Mouse (Mus musculus) heart, embryonic 12.5 days (tissue): ENCODE measurements at regions not wholly inside any gene's neighbourhood (a gene's known extent, or its start where the extent isn't known, plus 50 kb on each side); places are given as distances from the start of the nearest gene placed in this dataset.

Experiments used
- ATAC-seq: fragments of 200-750 bp; cut with Nextera tagmentation; 2 replicates; pipeline ENCODE4 v1.8.0; 2017; ENCODE audit warnings: moderate TSS enrichment, moderate library complexity; ENCODE audit not compliant: insufficient number of reproducible peaks, low FRiP score
- H3K27ac ChIP-seq: fragments of 300-500 bp; sonication (generic); 2 replicates; pipeline ENCODE4 v1.5.1; 2016; ENCODE audit warnings: mild to moderate bottlenecking, moderate library complexity; ENCODE audit not compliant: poor library complexity, severe bottlenecking
- H3K27me3 ChIP-seq: fragments of 300-500 bp; sonication (generic); replicated peaks from 2 replicates; pipeline ENCODE4 v1.6.1; 2016; ENCODE audit warnings: mild to moderate bottlenecking, moderate library complexity
- H3K36me3 ChIP-seq: fragments of 300-500 bp; sonication (generic); 2 replicates; pipeline ENCODE4 v1.6.1; 2016; ENCODE audit warnings: mild to moderate bottlenecking, moderate library complexity
- H3K4me1 ChIP-seq: fragments of 300-500 bp; sonication (generic); replicated peaks from 2 replicates; pipeline ENCODE4 v1.6.1; 2016; ENCODE audit warnings: mild to moderate bottlenecking
- H3K4me2 ChIP-seq: fragments of 300-500 bp; sonication (generic); 2 replicates; pipeline ENCODE4 v1.6.1; 2016; ENCODE audit warnings: mild to moderate bottlenecking, moderate library complexity
- H3K4me3 ChIP-seq: fragments of 300-500 bp; sonication (generic); 2 replicates; pipeline ENCODE4 v1.5.1; 2016; ENCODE audit warnings: mild to moderate bottlenecking
- H3K9ac ChIP-seq: fragments of 300-500 bp; sonication (generic); 2 replicates; pipeline ENCODE4 v1.6.1; 2016; ENCODE audit warnings: mild to moderate bottlenecking, moderate library complexity
- H3K9me3 ChIP-seq: fragments of 300-500 bp; sonication (generic); replicated peaks from 2 replicates; pipeline ENCODE4 v1.6.1; 2016; ENCODE audit warnings: mild to moderate bottlenecking, moderate library complexity
- WGBS: fragments of 180-500 bp; shearing (Covaris S2); methylation state at CpG from one replicate; pipeline ENCODE4 v1.1.7; 2016; 5-methylcytosine and 5-hydroxymethylcytosine counted together

DNA sequence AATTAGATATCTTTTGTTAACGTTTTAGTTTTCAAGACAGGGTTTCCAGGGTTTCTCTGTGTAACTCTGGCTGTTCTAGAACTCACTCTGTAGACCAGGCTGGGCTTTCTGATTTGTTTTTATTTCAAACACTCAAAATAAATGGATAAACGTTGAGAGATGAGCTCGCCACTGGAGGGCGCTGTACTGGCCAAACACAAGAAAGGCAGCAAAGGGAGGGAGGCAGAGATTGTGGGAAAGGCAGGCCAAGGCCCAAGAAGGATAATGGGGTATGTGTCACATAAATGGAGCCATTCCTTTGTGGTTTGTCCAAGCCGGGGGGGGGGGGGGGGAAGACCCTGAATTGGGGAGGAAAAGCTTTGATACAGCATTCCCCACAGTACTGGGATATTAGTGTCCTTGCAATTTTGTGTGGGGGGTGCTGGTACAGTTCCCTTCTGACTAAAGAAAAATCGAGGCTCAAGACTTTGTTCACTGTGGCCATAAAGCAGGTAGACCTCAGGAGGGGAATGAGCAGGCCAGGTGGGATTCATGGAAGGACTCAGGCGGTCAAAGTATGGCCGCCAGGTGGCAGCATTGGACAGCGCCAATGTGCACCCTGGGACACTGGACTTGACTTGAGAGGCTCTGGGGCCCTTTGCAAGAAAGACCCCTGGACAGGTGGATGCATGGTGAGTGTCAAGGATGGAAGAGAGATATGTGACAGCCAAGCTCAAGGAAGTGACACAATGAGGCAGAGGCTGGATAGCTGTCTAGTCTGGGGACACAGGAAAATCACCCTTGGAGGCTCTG lies 69.7 kb upstream of the Col1a1 start:
- 11% methylated on average over 9 of the region's 9 CpGs for WGBS

DNA sequence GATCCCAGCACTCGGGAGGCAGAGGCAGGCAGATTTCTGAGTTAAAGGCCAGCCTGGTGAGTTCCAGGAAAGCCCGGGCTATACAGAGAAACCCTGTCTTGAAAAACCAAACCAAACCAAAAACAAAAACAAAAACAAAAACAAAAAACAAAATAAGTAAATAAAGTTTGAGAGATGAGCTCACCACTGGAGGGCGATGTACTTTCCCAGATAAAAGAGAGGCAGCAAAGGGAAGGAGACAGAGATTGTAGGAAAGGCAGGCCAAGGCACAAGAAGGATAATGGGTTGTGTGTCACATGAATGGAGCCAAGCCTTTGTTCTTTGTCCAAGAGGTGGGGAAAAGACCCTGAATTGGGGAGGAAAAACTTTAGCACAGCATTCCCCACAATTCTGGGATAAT lies 67.6 kb upstream of the Tmem92 start:
- no peak overlapping the region for H3K4me3 ChIP-seq
- H3K4me2 ChIP-seq: no peak overlapping the region
- no peak for ATAC-seq
- H3K36me3 ChIP-seq: no peaks in the 10 kb centered on the region
- no peak overlapping the region for H3K27ac ChIP-seq
- no peak overlapping the region for H3K9ac ChIP-seq
- no peaks in the 10 kb centered on the region for H3K9me3 ChIP-seq
- H3K27me3 ChIP-seq: 0 out of 2 replicates have a peak, but pooled peaks cover 2% of the 10 kb centered on the region
- no peaks in the 10 kb centered on the region for H3K4me1 ChIP-seq
- 83% methylated on average over 3 of the region's 3 CpGs for WGBS

More for the DNA sequence above, 69.7 kb upstream of the Col1a1 start:
- Histone ChIP-seq H3K36me3 (no peaks in the 10 kb centered on the region), H3K4me2 (no peak overlapping the region), H3K4me3 (no peak overlapping the region), H3K27ac (no peak overlapping the region), H3K9me3 (no peaks in the 10 kb centered on the region), H3K27me3 (peaks cover 22% of the 10 kb centered on the region), H3K4me1 (0 out of 2 replicates have a peak, but pooled peaks cover under 1% of the 10 kb centered on the region), H3K9ac (no peak overlapping the region)
- 0 out of 2 replicates have a peak, but pooled peaks have one; percentile 48 for ATAC-seq

DNA sequence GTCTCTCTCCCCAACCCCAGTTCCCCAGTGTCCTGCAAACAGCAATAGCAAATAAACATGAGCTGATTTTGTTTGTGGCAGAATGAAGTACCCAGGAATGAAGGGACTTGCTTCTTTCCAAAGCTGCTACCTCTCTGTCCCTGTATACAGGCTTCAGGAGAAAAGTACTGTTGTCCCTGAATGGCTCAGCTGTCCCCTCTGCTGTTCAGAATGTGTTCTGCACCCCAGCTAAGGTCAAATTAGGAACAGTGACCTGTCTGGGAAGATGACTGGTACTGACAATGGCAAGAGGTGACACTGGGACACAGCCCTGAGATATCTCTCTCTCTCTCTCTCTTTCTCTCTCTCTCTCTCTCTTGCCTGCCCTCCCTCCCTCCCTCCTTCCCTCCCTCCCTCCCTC lies 56.6 kb upstream of the Tmem92 start:
- Histone ChIP-seq H3K4me1 (no peaks in the 10 kb centered on the region), H3K27ac (no peak overlapping the region), H3K4me3 (no peak overlapping the region), H3K9me3 (peaks cover 3% of the 10 kb centered on the region; the same call in 1 of the 2 replicates), H3K36me3 (no peaks in the 10 kb centered on the region), H3K9ac (no peak overlapping the region), H3K4me2 (no peak overlapping the region), H3K27me3 (peaks cover 2% of the 10 kb centered on the region; the same call in 1 of the 2 replicates)
- no peak for ATAC-seq

DNA sequence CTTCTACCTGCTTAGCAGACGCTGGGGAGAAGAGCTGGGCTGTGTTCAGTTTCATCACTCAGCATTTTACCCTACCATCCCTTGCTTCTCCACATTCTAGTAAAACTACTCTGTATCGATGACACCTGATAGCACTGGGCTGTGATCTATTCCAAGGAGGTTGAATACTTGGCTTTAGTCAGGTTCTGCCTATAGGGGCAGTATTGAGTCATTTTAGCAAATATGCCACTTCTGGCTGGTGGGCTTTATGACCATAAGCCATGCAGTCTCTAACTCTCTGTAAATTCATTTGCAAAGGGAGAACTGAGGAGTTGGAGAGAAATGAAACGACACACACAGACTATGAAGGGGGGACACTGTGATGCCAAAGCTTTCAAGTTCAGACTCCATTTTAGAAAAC lies 55.6 kb upstream of the Tmem92 start:
- no peak overlapping the region for H3K4me2 ChIP-seq
- no peaks in the 10 kb centered on the region for H3K4me1 ChIP-seq
- peaks cover 3% of the 10 kb centered on the region; the same call in 1 of the 2 replicates for H3K9me3 ChIP-seq
- H3K9ac ChIP-seq: no peak overlapping the region
- 46% methylated on average over 3 of the region's 3 CpGs for WGBS
- ATAC-seq: no peak
- no peak overlapping the region for H3K4me3 ChIP-seq
- H3K36me3 ChIP-seq: no peaks in the 10 kb centered on the region
- H3K27ac ChIP-seq: no peak overlapping the region
- H3K27me3 ChIP-seq: peaks cover 2% of the 10 kb centered on the region; the same call in 1 of the 2 replicates

DNA sequence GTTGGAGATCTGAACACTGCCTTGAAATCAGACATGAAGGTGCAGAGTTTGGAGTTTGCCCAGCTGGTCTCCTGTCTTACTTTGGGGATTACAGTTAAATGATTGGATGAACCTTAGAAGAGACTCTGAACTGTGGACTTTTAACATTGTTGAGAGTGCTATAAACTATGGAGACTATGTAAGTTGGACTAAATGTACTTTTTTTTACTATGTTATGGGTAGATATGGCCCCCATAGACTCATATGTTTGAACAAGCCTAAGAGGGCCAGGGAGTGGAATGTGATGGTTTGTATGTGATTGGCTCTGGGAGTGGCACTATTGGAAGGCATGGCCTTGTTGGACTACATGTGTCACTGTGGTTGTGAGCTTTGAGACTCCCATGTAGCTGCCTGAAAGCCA lies 53.8 kb upstream of the Tmem92 start:
- no peaks in the 10 kb centered on the region for H3K36me3 ChIP-seq
- H3K9me3 ChIP-seq: peaks cover 3% of the 10 kb centered on the region; the same call in 1 of the 2 replicates
- no peak for ATAC-seq
- no peak overlapping the region for H3K9ac ChIP-seq
- peaks cover 2% of the 10 kb centered on the region; the same call in 1 of the 2 replicates for H3K27me3 ChIP-seq
- no peak overlapping the region for H3K4me3 ChIP-seq
- no peak overlapping the region for H3K4me2 ChIP-seq
- no peaks in the 10 kb centered on the region for H3K4me1 ChIP-seq
- no peak overlapping the region for H3K27ac ChIP-seq

DNA sequence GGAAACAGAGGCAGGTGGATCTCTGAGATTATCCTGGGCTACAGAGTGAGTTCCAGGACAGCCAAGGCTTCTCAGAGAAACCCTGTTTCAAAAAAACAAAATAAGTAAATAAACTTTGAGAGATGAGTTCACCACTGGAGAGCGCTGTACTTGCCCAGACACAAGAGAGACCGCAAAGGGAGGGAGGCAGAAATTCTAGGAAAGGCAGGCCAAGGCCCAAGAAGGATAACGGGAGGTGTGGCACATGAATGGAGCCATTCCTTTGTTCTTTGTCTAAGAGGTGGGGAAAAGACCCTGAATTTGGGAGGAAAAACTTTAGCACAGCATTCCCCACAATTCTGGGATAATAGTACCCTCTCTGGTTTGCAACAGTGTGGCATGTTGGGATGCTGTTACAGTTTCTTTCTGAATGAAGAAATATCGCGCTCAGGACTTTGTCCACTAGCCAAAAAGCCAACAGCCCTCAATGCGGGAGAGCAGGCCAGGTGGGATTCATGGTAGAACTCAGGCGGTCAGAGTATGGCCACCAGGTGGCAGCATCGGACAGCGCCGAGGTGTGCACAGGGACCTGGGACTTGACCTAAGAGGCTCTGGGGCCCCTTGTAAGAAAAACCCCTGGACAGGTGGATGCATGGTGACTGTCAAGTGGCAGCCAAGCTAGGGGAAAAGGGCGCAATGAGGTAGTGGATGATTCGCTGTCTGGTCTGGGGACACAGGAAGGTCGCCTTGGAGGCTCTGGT lies 49.9 kb upstream of the Tmem92 start:
- no peak overlapping the region for H3K4me2 ChIP-seq
- WGBS: 24% methylated on average over 13 of the region's 13 CpGs
- H3K27me3 ChIP-seq: peaks cover 23% of the 10 kb centered on the region
- no peak overlapping the region for H3K9ac ChIP-seq
- H3K4me3 ChIP-seq: no peak overlapping the region
- no peak overlapping the region for H3K27ac ChIP-seq
- no peaks in the 10 kb centered on the region for H3K4me1 ChIP-seq
- H3K36me3 ChIP-seq: no peaks in the 10 kb centered on the region
- no peak for ATAC-seq
- H3K9me3 ChIP-seq: peaks cover 3% of the 10 kb centered on the region; the same call in 1 of the 2 replicates
